Mouse (Mus musculus): Measurements from ENCODE around the gene Sigmar1. TPM values are rescaled to one million over a fixed set of nuclear protein-coding genes. Genes with fewer than 3 reads are reported as not detected.
A peak's percentile ranks its signal among the peaks of the same experiment; 100 is the strongest.
"Not testable (repeated sequence)": the region's sequence is repeated elsewhere in the genome, so short reads cannot be mapped to it uniquely, and the experiment has no call there.

Gene Sigmar1
- total and polyA plus RNA-seq, 2 experiments = 69.3 to 423 TPM

GRCm38 (mm10) chr4:41773502-41773901 lies 17.5 kb upstream of the Sigmar1 start:
- 0% methylated on average over 18 of the region's 25 CpGs for WGBS

DNA sequence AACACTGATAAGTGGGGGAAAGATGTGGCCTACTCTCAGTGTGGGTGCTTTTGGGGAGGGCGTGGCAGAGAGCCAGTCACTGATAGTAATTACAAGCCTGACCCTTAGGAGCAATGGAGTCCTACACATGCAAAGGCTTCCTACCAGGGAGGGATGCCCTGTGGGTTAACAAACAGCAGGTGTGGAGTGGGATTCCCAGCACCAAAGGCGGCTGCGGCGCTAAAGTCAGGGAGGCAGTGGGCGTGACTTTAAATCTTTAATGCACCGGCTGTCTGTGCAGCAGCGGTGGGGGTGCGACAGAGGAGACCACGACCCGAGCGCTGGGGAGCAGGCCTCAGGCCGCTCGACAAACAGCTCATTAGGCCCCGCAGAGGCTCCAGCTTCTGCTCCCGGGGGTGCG lies 17.0 kb upstream of the Sigmar1 start:
- not testable (repeated sequence) for H3K36me3 ChIP-seq (ENCODE audit: control insufficient read depth, insufficient read depth, low read length); DNase-seq (ENCODE audit: extremely low read depth, low read depth, low spot score); H3K79me2 ChIP-seq (ENCODE audit: control insufficient read depth, insufficient read depth, low read length); H3K27me3 ChIP-seq (ENCODE audit: control insufficient read depth, insufficient read depth, low read length); H3K4me1 ChIP-seq (ENCODE audit: control insufficient read depth, insufficient read depth, low read length)
- Histone ChIP-seq H3K9ac (ENCODE audit: low read depth, low read length) (peak overlapping the region; percentile 77), H3K4me3 (ENCODE audit: insufficient read depth, low read depth, low read length) (peak overlapping the region; percentile 57), H3K27ac (replicated peaks; ENCODE audit: insufficient read depth, low read depth, low read length) (peak overlapping the region; percentile 51)
- WGBS = 7% methylated on average over 7 of the region's 16 CpGs

More at GRCm38 (mm10) chr4:41773502-41773901, 17.5 kb upstream of the Sigmar1 start:
- DNase-seq (ENCODE audit: extremely low read depth, low read depth, low spot score) = peak; percentile 69
- not testable (repeated sequence) for H3K27me3 ChIP-seq (ENCODE audit: control insufficient read depth, insufficient read depth, low read length); H3K79me2 ChIP-seq (ENCODE audit: control insufficient read depth, insufficient read depth, low read length); H3K4me1 ChIP-seq (ENCODE audit: control insufficient read depth, insufficient read depth, low read length); H3K36me3 ChIP-seq (ENCODE audit: control insufficient read depth, insufficient read depth, low read length)
- H3K9ac ChIP-seq (ENCODE audit: low read depth, low read length) = 0 out of 2 replicates have a peak overlapping the region, but pooled peaks have one; percentile 25
- H3K27ac ChIP-seq (replicated peaks; ENCODE audit: insufficient read depth, low read depth, low read length) = peak overlapping the region; percentile 60
- peak overlapping the region; percentile 47 for H3K4me3 ChIP-seq (ENCODE audit: insufficient read depth, low read depth, low read length)

GRCm38 (mm10) chr4:41767301-41767700 lies 11.3 kb upstream of the Sigmar1 start:
- not testable (repeated sequence) for H3K36me3 ChIP-seq (ENCODE audit: control insufficient read depth, insufficient read depth, low read length); H3K4me1 ChIP-seq (ENCODE audit: control insufficient read depth, insufficient read depth, low read length); H3K9ac ChIP-seq (ENCODE audit: low read depth, low read length); H3K27ac ChIP-seq (replicated peaks; ENCODE audit: insufficient read depth, low read depth, low read length); DNase-seq (ENCODE audit: extremely low read depth, low read depth, low spot score); H3K27me3 ChIP-seq (ENCODE audit: control insufficient read depth, insufficient read depth, low read length); H3K79me2 ChIP-seq (ENCODE audit: control insufficient read depth, insufficient read depth, low read length); H3K4me3 ChIP-seq (ENCODE audit: insufficient read depth, low read depth, low read length)
- WGBS = 89% methylated on average over 10 of the region's 10 CpGs

GRCm38 (mm10) chr4:41763176-41763575 lies 7.2 kb upstream of the Sigmar1 start:
- 46% methylated on average over 5 of the region's 6 CpGs for WGBS

GRCm38 (mm10) chr4:41762688-41763114 lies 6.7 kb upstream of the Sigmar1 start:
- not testable (repeated sequence) for H3K27me3 ChIP-seq (ENCODE audit: control insufficient read depth, insufficient read depth, low read length); H3K36me3 ChIP-seq (ENCODE audit: control insufficient read depth, insufficient read depth, low read length); H3K27ac ChIP-seq (replicated peaks; ENCODE audit: insufficient read depth, low read depth, low read length); DNase-seq (ENCODE audit: extremely low read depth, low read depth, low spot score); H3K4me3 ChIP-seq (ENCODE audit: insufficient read depth, low read depth, low read length); H3K79me2 ChIP-seq (ENCODE audit: control insufficient read depth, insufficient read depth, low read length)
- 64% methylated on average over 8 of the region's 8 CpGs for WGBS
- H3K9ac ChIP-seq (ENCODE audit: low read depth, low read length) = peak overlapping the region; percentile 19; the same call in 1 of the 2 replicates
- peaks cover 25% of the 10 kb centered on the region for H3K4me1 ChIP-seq (ENCODE audit: control insufficient read depth, insufficient read depth, low read length)

More at GRCm38 (mm10) chr4:41763176-41763575, 7.2 kb upstream of the Sigmar1 start:
- DNase-seq (ENCODE audit: extremely low read depth, low read depth, low spot score); H3K4me3 ChIP-seq (ENCODE audit: insufficient read depth, low read depth, low read length); H3K9ac ChIP-seq (ENCODE audit: low read depth, low read length); H3K27ac ChIP-seq (replicated peaks; ENCODE audit: insufficient read depth, low read depth, low read length); H3K27me3 ChIP-seq (ENCODE audit: control insufficient read depth, insufficient read depth, low read length); H3K36me3 ChIP-seq (ENCODE audit: control insufficient read depth, insufficient read depth, low read length); H3K79me2 ChIP-seq (ENCODE audit: control insufficient read depth, insufficient read depth, low read length): not testable (repeated sequence)
- H3K4me1 ChIP-seq (ENCODE audit: control insufficient read depth, insufficient read depth, low read length) = peaks cover 22% of the 10 kb centered on the region

DNA sequence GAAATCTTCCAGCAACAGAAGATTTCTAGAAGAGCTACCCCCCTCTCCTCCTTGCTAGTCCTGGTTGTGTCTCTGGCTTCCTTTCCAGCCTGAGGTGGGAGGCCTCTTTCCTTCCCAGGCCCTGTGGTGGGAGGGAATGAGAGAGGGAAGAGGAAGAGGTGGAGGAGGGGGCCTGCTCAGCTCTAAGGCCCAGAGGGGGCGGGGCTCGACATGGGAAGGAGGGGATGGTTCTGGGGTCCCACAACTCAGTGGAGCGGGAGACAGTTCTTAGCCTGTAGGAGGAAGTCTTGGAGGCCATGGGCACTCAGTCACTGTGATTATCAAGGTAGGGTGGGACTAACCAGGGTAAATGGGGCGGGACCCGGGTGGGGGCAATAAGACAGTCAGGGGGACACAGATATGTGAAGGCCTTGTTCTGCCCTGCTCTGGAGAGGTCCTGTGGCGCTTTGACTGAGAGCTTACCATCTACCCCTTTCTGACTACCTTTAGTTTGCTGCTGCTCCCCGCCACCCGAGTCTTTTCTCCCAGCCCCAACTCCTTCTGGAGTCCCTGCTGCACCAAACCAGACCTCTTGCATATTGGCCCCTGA lies 6.2 kb upstream of the Sigmar1 start:
- no peaks in the 10 kb centered on the region for H3K79me2 ChIP-seq (ENCODE audit: control insufficient read depth, insufficient read depth, low read length)
- DNase-seq (ENCODE audit: extremely low read depth, low read depth, low spot score) = no peak
- peaks cover 27% of the 10 kb centered on the region for H3K4me1 ChIP-seq (ENCODE audit: control insufficient read depth, insufficient read depth, low read length)
- H3K27me3 ChIP-seq (ENCODE audit: control insufficient read depth, insufficient read depth, low read length) = no peaks in the 10 kb centered on the region
- H3K27ac ChIP-seq (replicated peaks; ENCODE audit: insufficient read depth, low read depth, low read length) = no peak overlapping the region
- 74% methylated on average over 8 of the region's 8 CpGs for WGBS
- H3K9ac ChIP-seq (ENCODE audit: low read depth, low read length) = peak overlapping the region; percentile 23; the same call in 1 of the 2 replicates
- peaks cover 6% of the 10 kb centered on the region for H3K36me3 ChIP-seq (ENCODE audit: control insufficient read depth, insufficient read depth, low read length)
- no peak overlapping the region for H3K4me3 ChIP-seq (ENCODE audit: insufficient read depth, low read depth, low read length)
- no peak for TF ChIP-seq POLR2A (IDR thresholded peaks at IDR 0.05; ENCODE audit: extremely low read depth, insufficient read depth, low read length)
- no peak for TF ChIP-seq CTCF (IDR thresholded peaks at IDR 0.05; ENCODE audit: low read depth, low read length)
